Mouse (Mus musculus): ENCODE measurements at regions not wholly inside any gene's neighbourhood (a gene's known extent, or its start where the extent isn't known, plus 50 kb on each side); places are given as distances from the start of the nearest gene placed in this dataset.

DNA sequence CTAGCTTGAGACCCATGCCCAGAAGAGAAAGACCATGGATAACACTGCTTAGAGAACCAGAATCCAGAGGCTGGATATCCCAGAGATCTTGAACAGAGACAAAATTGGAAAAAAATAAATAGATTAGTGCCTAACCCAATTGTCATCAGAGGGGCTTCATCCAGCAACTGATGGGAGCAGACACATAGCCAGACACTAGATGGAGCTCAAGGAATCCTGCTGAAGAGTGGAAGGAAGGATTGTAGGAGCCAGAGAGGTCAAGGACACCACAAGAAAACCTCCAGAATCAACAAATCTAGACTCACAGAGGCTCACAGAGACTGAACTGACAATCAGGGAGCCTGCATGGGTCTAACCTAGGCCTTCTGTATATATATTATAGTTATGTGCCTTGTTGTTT lies 359.4 kb downstream of the Ins1 start:
- in situ Hi-C loops (cut with MboI; ENCODE audit: low sequenced_read_pairs in 2 of 2, unreplicated experiment in 2 of 2) = no loop called here
- Histone ChIP-seq H3K36me3 (ENCODE audit: control insufficient read depth, insufficient read depth, low read length, poor library complexity, severe bottlenecking) (no peaks in the 10 kb centered on the region), H3K4me3 (ENCODE audit: insufficient read depth in 1 of 2, low read depth in 1 of 2, low read length in 2 of 2, poor library complexity in 1 of 2, severe bottlenecking in 1 of 2) (no peak overlapping the region), H3K9ac (ENCODE audit: insufficient read depth, low read depth, low read length, poor library complexity, severe bottlenecking) (no peak overlapping the region), H3K9me3 (ENCODE audit: control insufficient read depth, insufficient read depth, low read depth, low read length) (no peaks in the 10 kb centered on the region), H3K27ac (ENCODE audit: insufficient read depth, low read depth, low read length, poor library complexity, severe bottlenecking) (no peak overlapping the region), H3K4me1 (ENCODE audit: control insufficient read depth in 2 of 2, insufficient read depth in 2 of 2, low read length in 2 of 2, poor library complexity in 1 of 2) (no peaks in the 10 kb centered on the region)
- TF ChIP-seq CHD2 (IDR thresholded peaks at IDR 0.05; ENCODE audit: low read depth, low read length) = no peak
- no peak for TF ChIP-seq ZNF384 (IDR thresholded peaks at IDR 0.05; ENCODE audit: low read depth, low read length)
- TF ChIP-seq ZC3H11A (IDR thresholded peaks at IDR 0.05; ENCODE audit: borderline replicate concordance, low read depth, low read length) = no peak
- TF ChIP-seq MAFK (IDR thresholded peaks at IDR 0.05; ENCODE audit: insufficient read depth, low read depth, low read length) = no peak
- no peak for TF ChIP-seq HCFC1 (IDR thresholded peaks at IDR 0.05; ENCODE audit: borderline replicate concordance, insufficient read depth, low read length)
- DNase-seq (ENCODE audit: low read depth, low spot score) = peak; percentile 12

DNA sequence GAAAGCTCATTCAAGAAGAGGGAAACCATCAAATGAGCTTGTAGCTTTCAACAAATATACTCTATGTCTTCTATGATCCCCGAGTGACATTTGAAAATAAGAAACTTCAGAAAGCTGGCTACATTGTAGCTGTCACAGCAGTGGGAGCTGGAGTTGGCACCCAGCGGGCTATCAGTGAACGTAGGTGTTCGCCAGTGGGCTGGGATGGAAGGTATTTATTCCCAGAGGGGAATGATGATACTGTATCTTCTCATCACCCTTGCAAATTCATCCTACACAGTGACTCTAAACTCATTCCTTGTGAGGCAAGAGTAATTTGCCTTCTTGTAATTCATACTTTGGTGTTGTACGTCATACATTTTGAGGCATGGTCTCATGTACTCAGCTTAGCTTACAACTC lies 349.3 kb downstream of the Ins1 start:
- H3K4me1 ChIP-seq (ENCODE audit: control insufficient read depth in 2 of 2, insufficient read depth in 2 of 2, low read length in 2 of 2, poor library complexity in 1 of 2) = no peaks in the 10 kb centered on the region
- H3K9ac ChIP-seq (ENCODE audit: insufficient read depth, low read depth, low read length, poor library complexity, severe bottlenecking) = no peak overlapping the region
- no peak for DNase-seq (ENCODE audit: low read depth, low spot score)
- H3K9me3 ChIP-seq (ENCODE audit: control insufficient read depth, insufficient read depth, low read depth, low read length) = no peaks in the 10 kb centered on the region
- no peak overlapping the region for H3K4me3 ChIP-seq (ENCODE audit: insufficient read depth in 1 of 2, low read depth in 1 of 2, low read length in 2 of 2, poor library complexity in 1 of 2, severe bottlenecking in 1 of 2)
- TF ChIP-seq ZNF384 (IDR thresholded peaks at IDR 0.05; ENCODE audit: low read depth, low read length) (no peak), MAFK (IDR thresholded peaks at IDR 0.05; ENCODE audit: insufficient read depth, low read depth, low read length) (no peak), CHD2 (IDR thresholded peaks at IDR 0.05; ENCODE audit: low read depth, low read length) (no peak), ZC3H11A (IDR thresholded peaks at IDR 0.05; ENCODE audit: borderline replicate concordance, low read depth, low read length) (no peak)
- in situ Hi-C loops (cut with MboI; ENCODE audit: low sequenced_read_pairs in 2 of 2, unreplicated experiment in 2 of 2) = no loop called here
- H3K36me3 ChIP-seq (ENCODE audit: control insufficient read depth, insufficient read depth, low read length, poor library complexity, severe bottlenecking) = no peaks in the 10 kb centered on the region
- no peak overlapping the region for H3K27ac ChIP-seq (ENCODE audit: insufficient read depth, low read depth, low read length, poor library complexity, severe bottlenecking)

GRCm38 (mm10) chr19:52606859-52607258 lies 342.8 kb downstream of the Ins1 start:
- in situ Hi-C loops (cut with MboI; ENCODE audit: low sequenced_read_pairs in 2 of 2, unreplicated experiment in 2 of 2) = no loop called here
- Histone ChIP-seq H3K36me3 (ENCODE audit: control insufficient read depth, insufficient read depth, low read length, poor library complexity, severe bottlenecking) (no peaks in the 10 kb centered on the region), H3K9ac (ENCODE audit: insufficient read depth, low read depth, low read length, poor library complexity, severe bottlenecking) (no peak overlapping the region), H3K4me3 (ENCODE audit: insufficient read depth in 1 of 2, low read depth in 1 of 2, low read length in 2 of 2, poor library complexity in 1 of 2, severe bottlenecking in 1 of 2) (no peak overlapping the region), H3K27ac (ENCODE audit: insufficient read depth, low read depth, low read length, poor library complexity, severe bottlenecking) (no peak overlapping the region), H3K4me1 (ENCODE audit: control insufficient read depth in 2 of 2, insufficient read depth in 2 of 2, low read length in 2 of 2, poor library complexity in 1 of 2) (no peaks in the 10 kb centered on the region), H3K9me3 (ENCODE audit: control insufficient read depth, insufficient read depth, low read depth, low read length) (no peaks in the 10 kb centered on the region)
- no peak for DNase-seq (ENCODE audit: low read depth, low spot score)
- TF ChIP-seq CHD2 (IDR thresholded peaks at IDR 0.05; ENCODE audit: low read depth, low read length) = no peak
- no peak for TF ChIP-seq HCFC1 (IDR thresholded peaks at IDR 0.05; ENCODE audit: borderline replicate concordance, insufficient read depth, low read length)
- no peak for TF ChIP-seq MAFK (IDR thresholded peaks at IDR 0.05; ENCODE audit: insufficient read depth, low read depth, low read length)
- TF ChIP-seq ZNF384 (IDR thresholded peaks at IDR 0.05; ENCODE audit: low read depth, low read length) = no peak
- TF ChIP-seq ZC3H11A (IDR thresholded peaks at IDR 0.05; ENCODE audit: borderline replicate concordance, low read depth, low read length) = no peak

DNA sequence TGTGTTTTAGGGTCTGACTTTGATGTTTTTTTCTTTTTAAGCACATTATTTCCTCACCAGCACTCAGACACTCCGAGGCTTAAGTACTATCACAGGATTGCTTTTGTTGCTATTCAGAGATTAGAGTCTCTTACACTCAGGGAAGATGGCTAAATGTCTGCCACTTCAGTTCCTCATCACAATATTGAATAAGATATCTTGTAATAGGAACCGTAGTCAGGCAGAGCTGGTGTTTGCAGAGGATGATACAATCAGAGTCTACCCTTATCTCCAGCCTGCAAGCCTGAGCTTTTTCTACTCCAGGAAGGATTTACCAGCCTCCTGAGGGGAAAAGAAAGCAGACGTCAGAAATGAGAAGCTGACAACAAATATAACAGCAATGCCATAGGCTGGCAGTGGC lies 336.3 kb downstream of the Ins1 start:
- Histone ChIP-seq H3K27ac (ENCODE audit: insufficient read depth, low read depth, low read length, poor library complexity, severe bottlenecking) (no peak overlapping the region), H3K4me1 (ENCODE audit: control insufficient read depth in 2 of 2, insufficient read depth in 2 of 2, low read length in 2 of 2, poor library complexity in 1 of 2) (no peaks in the 10 kb centered on the region), H3K36me3 (ENCODE audit: control insufficient read depth, insufficient read depth, low read length, poor library complexity, severe bottlenecking) (no peaks in the 10 kb centered on the region), H3K9ac (ENCODE audit: insufficient read depth, low read depth, low read length, poor library complexity, severe bottlenecking) (no peak overlapping the region), H3K9me3 (ENCODE audit: control insufficient read depth, insufficient read depth, low read depth, low read length) (no peaks in the 10 kb centered on the region), H3K4me3 (ENCODE audit: insufficient read depth in 1 of 2, low read depth in 1 of 2, low read length in 2 of 2, poor library complexity in 1 of 2, severe bottlenecking in 1 of 2) (no peak overlapping the region)
- in situ Hi-C loops (cut with MboI; ENCODE audit: low sequenced_read_pairs in 2 of 2, unreplicated experiment in 2 of 2) = no loop called here
- TF ChIP-seq CHD2 (IDR thresholded peaks at IDR 0.05; ENCODE audit: low read depth, low read length) = no peak
- TF ChIP-seq HCFC1 (IDR thresholded peaks at IDR 0.05; ENCODE audit: borderline replicate concordance, insufficient read depth, low read length) = no peak
- TF ChIP-seq MAFK (IDR thresholded peaks at IDR 0.05; ENCODE audit: insufficient read depth, low read depth, low read length) = no peak
- TF ChIP-seq ZC3H11A (IDR thresholded peaks at IDR 0.05; ENCODE audit: borderline replicate concordance, low read depth, low read length) = no peak
- no peak for TF ChIP-seq ZNF384 (IDR thresholded peaks at IDR 0.05; ENCODE audit: low read depth, low read length)
- no peak for DNase-seq (ENCODE audit: low read depth, low spot score)

GRCm38 (mm10) chr19:52565401-52565800 lies 301.3 kb downstream of the Ins1 start:
- DNase-seq (ENCODE audit: low read depth, low spot score) = peak; percentile 11
- Histone ChIP-seq H3K36me3 (ENCODE audit: control insufficient read depth, insufficient read depth, low read length, poor library complexity, severe bottlenecking) (no peaks in the 10 kb centered on the region), H3K4me1 (ENCODE audit: control insufficient read depth in 2 of 2, insufficient read depth in 2 of 2, low read length in 2 of 2, poor library complexity in 1 of 2) (no peaks in the 10 kb centered on the region; a peak in 1 of 4 replicates), H3K9me3 (ENCODE audit: control insufficient read depth, insufficient read depth, low read depth, low read length) (no peaks in the 10 kb centered on the region), H3K4me3 (ENCODE audit: insufficient read depth in 1 of 2, low read depth in 1 of 2, low read length in 2 of 2, poor library complexity in 1 of 2, severe bottlenecking in 1 of 2) (no peak overlapping the region), H3K9ac (ENCODE audit: insufficient read depth, low read depth, low read length, poor library complexity, severe bottlenecking) (no peak overlapping the region), H3K27ac (ENCODE audit: insufficient read depth, low read depth, low read length, poor library complexity, severe bottlenecking) (no peak overlapping the region)
- TF ChIP-seq HCFC1 (IDR thresholded peaks at IDR 0.05; ENCODE audit: borderline replicate concordance, insufficient read depth, low read length) = no peak
- peak; percentile 78 for TF ChIP-seq MAFK (IDR thresholded peaks at IDR 0.05; ENCODE audit: insufficient read depth, low read depth, low read length)
- in situ Hi-C loops (cut with MboI; ENCODE audit: low sequenced_read_pairs in 2 of 2, unreplicated experiment in 2 of 2) = no loop called here

Measured in ES-E14 (cell line).